ENCODE assay signal across 8 mouse cellular contexts in genomic region chr14:55824481-55825215, GRCm38 (mm10). TPM values are rescaled to one million over a fixed set of nuclear protein-coding genes. Genes with fewer than 3 reads are reported as not detected.
DNase-seq lines count a peak whose midpoint lies in the region; ATAC-seq and TF ChIP-seq lines count a peak whose summit lies in the region.

No protein-coding gene starts in this region.

- peak overlapping the region; percentile 76 for H3K9ac ChIP-seq in forebrain, embryonic 12.5 days
- H3K9ac ChIP-seq in liver, adult 2 months (ENCODE audit: low read depth, low read length), result peak overlapping the region; percentile 27; the same call in 1 of the 2 replicates
- peak overlapping the region; percentile 67 for H3K9ac ChIP-seq in neural tube, embryonic 11.5 days (ENCODE audit: low read length)

- no peak for ATAC-seq in forebrain, embryonic 12.5 days (ENCODE audit: low FRiP score)
- no peak for ATAC-seq in neural tube, embryonic 11.5 days (ENCODE audit: insufficient read depth, low FRiP score, low TSS enrichment)

- TF ChIP-seq CTCF in liver, adult 2 months (IDR thresholded peaks at IDR 0.05; ENCODE audit: low read depth, low read length), result no peak

- H3K4me1 ChIP-seq in forebrain, embryonic 12.5 days, result peaks cover 43% of the 10 kb centered on the region
- H3K4me1 ChIP-seq in liver, adult 2 months (ENCODE audit: control insufficient read depth, insufficient read depth, low read length), result no peaks in the 10 kb centered on the region
- H3K4me1 ChIP-seq in neural tube, embryonic 11.5 days (ENCODE audit: control insufficient read depth, insufficient read depth, low read length), result peaks cover 7% of the 10 kb centered on the region

- TF ChIP-seq POLR2A in liver, adult 2 months (IDR thresholded peaks at IDR 0.05; ENCODE audit: extremely low read depth, insufficient read depth, low read length), result no peak

- H3K36me3 ChIP-seq in forebrain, embryonic 12.5 days (replicated peaks), result no peaks in the 10 kb centered on the region
- no peaks in the 10 kb centered on the region for H3K36me3 ChIP-seq in liver, adult 2 months (ENCODE audit: control insufficient read depth, insufficient read depth, low read length)
- no peaks in the 10 kb centered on the region for H3K36me3 ChIP-seq in neural tube, embryonic 11.5 days (ENCODE audit: control insufficient read depth, insufficient read depth, low read length)

- H3K9me3 ChIP-seq in forebrain, embryonic 12.5 days, result no peaks in the 10 kb centered on the region
- no peaks in the 10 kb centered on the region for H3K9me3 ChIP-seq in neural tube, embryonic 11.5 days (ENCODE audit: control insufficient read depth, low read length)

- peak; percentile 2 to 10 for DNase-seq in spleen, postnatal 10 days (ENCODE audit: low spot score in 2 of 2)
- DNase-seq in spleen, adult 12 weeks (ENCODE audit: low spot score), result no peak
- peak; percentile 72 for DNase-seq in heart, postnatal 4 days
- no peak for DNase-seq in liver, adult 2 months (ENCODE audit: extremely low read depth, low read depth, low spot score)
- peak; percentile 65 for DNase-seq in neural tube, embryonic 11.5 days (ENCODE audit: low spot score)
- DNase-seq in thymus, adult 18-20 months, result no peak
- no peak for DNase-seq in B cell, adult 2 months

- H3K4me2 ChIP-seq in forebrain, embryonic 12.5 days, result peak overlapping the region; percentile 84
- peak overlapping the region; percentile 81 for H3K4me2 ChIP-seq in neural tube, embryonic 11.5 days (ENCODE audit: low read depth)

- peak overlapping the region; percentile 50 for H3K4me3 ChIP-seq in forebrain, embryonic 12.5 days (replicated peaks)
- H3K4me3 ChIP-seq in liver, adult 2 months (ENCODE audit: insufficient read depth, low read depth, low read length), result peak overlapping the region; percentile 41
- H3K4me3 ChIP-seq in neural tube, embryonic 11.5 days (ENCODE audit: low read depth, low read length), result peak overlapping the region; percentile 54

- WGBS in forebrain, embryonic 12.5 days, result under 1% methylated on average over 32 of the region's 32 CpGs
- 14% methylated on average over 32 of the region's 32 CpGs for WGBS in liver, adult 2 months
- under 1% methylated on average over 29 of the region's 32 CpGs for WGBS in neural tube, embryonic 11.5 days

- peak overlapping the region; percentile 92 for H3K27ac ChIP-seq in forebrain, embryonic 12.5 days
- no peak overlapping the region for H3K27ac ChIP-seq in liver, adult 2 months (replicated peaks; ENCODE audit: insufficient read depth, low read depth, low read length)
- peak overlapping the region; percentile 83 for H3K27ac ChIP-seq in neural tube, embryonic 11.5 days (ENCODE audit: low read depth, low read length)

- H3K79me2 ChIP-seq in liver, adult 2 months (ENCODE audit: control insufficient read depth, insufficient read depth, low read length), result no peaks in the 10 kb centered on the region

- H3K27me3 ChIP-seq in forebrain, embryonic 12.5 days, result peaks cover 30% of the 10 kb centered on the region
- H3K27me3 ChIP-seq in liver, adult 2 months (ENCODE audit: control insufficient read depth, insufficient read depth, low read length), result peaks cover 4% of the 10 kb centered on the region; the same call in 1 of the 2 replicates
- peaks cover 4% of the 10 kb centered on the region for H3K27me3 ChIP-seq in neural tube, embryonic 11.5 days (ENCODE audit: control insufficient read depth, insufficient read depth, low read length)

RNA-seq across cellular contexts. Expression of gene Nfatc4, which starts 1.7 kb away (rescaled TPM):
- 25.4 and 35.6 TPM in 2 replicates for polyA plus RNA-seq in forebrain, embryonic 12.5 days (2016; fragmentation: Nextera tagmentation; extraction: Ambion mirVana)
- 10 to 100 TPM; 12.7 to 13.3 TPM for total RNA-seq in heart, postnatal 4 days (2021)
- total RNA-seq in liver, adult 2 months (2014; rRNA removed), result 0.18 and 0.60 TPM in 2 replicates
- polyA plus RNA-seq in liver, adult 2 months (2012; rRNA removed), result 0.30 and 0.43 TPM in 2 replicates
- 25.9 and 33.7 TPM in 2 replicates for polyA plus RNA-seq in neural tube, embryonic 11.5 days (2014; fragmentation: Nextera tagmentation; extraction: Ambion mirVana)

RNA-seq across cellular contexts. Expression of gene Nynrin, which starts 29.2 kb away (rescaled TPM):
- 23.9 and 26.9 TPM in 2 replicates for polyA plus RNA-seq in forebrain, embryonic 12.5 days (2016; fragmentation: Nextera tagmentation; extraction: Ambion mirVana)
- total RNA-seq in heart, postnatal 4 days (2021), result 10 to 100 TPM; 36.0 to 36.3 TPM
- 0.65 and 0.81 TPM in 2 replicates for total RNA-seq in liver, adult 2 months (2014; rRNA removed)
- polyA plus RNA-seq in liver, adult 2 months (2012; rRNA removed), result 0.66 and 0.71 TPM in 2 replicates
- 15.1 and 16.0 TPM in 2 replicates for polyA plus RNA-seq in neural tube, embryonic 11.5 days (2014; fragmentation: Nextera tagmentation; extraction: Ambion mirVana)

RNA-seq across cellular contexts. Expression of gene Ripk3, which starts 36.0 kb away (rescaled TPM):
- 5.1 and 5.9 TPM in 2 replicates for polyA plus RNA-seq in forebrain, embryonic 12.5 days (2016; fragmentation: Nextera tagmentation; extraction: Ambion mirVana)
- 10 to 100 TPM; 10.6 to 14.0 TPM for total RNA-seq in heart, postnatal 4 days (2021)
- total RNA-seq in liver, adult 2 months (2014; rRNA removed), result 0.94 and 1.8 TPM in 2 replicates
- 1.4 and 4.0 TPM in 2 replicates for polyA plus RNA-seq in liver, adult 2 months (2012; rRNA removed)
- polyA plus RNA-seq in neural tube, embryonic 11.5 days (2014; fragmentation: Nextera tagmentation; extraction: Ambion mirVana), result 14.2 and 16.6 TPM in 2 replicates

RNA-seq across cellular contexts. Expression of gene Adcy4, which starts 40.8 kb away (rescaled TPM):
- 5.5 and 6.0 TPM in 2 replicates for polyA plus RNA-seq in forebrain, embryonic 12.5 days (2016; fragmentation: Nextera tagmentation; extraction: Ambion mirVana)
- 10 to 100 TPM; 18.9 to 22.3 TPM for total RNA-seq in heart, postnatal 4 days (2021)
- total RNA-seq in liver, adult 2 months (2014; rRNA removed), result 2.4 and 3.6 TPM in 2 replicates
- polyA plus RNA-seq in liver, adult 2 months (2012; rRNA removed), result 3.3 and 4.5 TPM in 2 replicates
- 8.9 and 9.0 TPM in 2 replicates for polyA plus RNA-seq in neural tube, embryonic 11.5 days (2014; fragmentation: Nextera tagmentation; extraction: Ambion mirVana)

RNA-seq across cellular contexts. Expression of gene Ltb4r1, which starts 58.9 kb away (rescaled TPM):
- polyA plus RNA-seq in forebrain, embryonic 12.5 days (2016; fragmentation: Nextera tagmentation; extraction: Ambion mirVana), result 0.13 and 0.19 TPM in 2 replicates
- total RNA-seq in heart, postnatal 4 days (2021), result under 1 TPM; 0.50 TPM
- 0.28 and 0.34 TPM in 2 replicates for total RNA-seq in liver, adult 2 months (2014; rRNA removed)
- 0.80 and 1.4 TPM in 2 replicates for polyA plus RNA-seq in liver, adult 2 months (2012; rRNA removed)
- polyA plus RNA-seq in neural tube, embryonic 11.5 days (2014; fragmentation: Nextera tagmentation; extraction: Ambion mirVana), result 0.18 and 0.27 TPM in 2 replicates

Comparison
In these comparisons a context has a peak if more than half of its experiments do, and no peak if none do; other contexts are left out.
1. DNase-seq: peak in spleen, postnatal 10 days (2 of 2), heart, postnatal 4 days (single experiment) and neural tube, embryonic 11.5 days (single experiment); none in spleen, adult 12 weeks (single experiment), liver, adult 2 months (single experiment), thymus, adult 18-20 months (0 of 2) and B cell, adult 2 months (0 of 2).
2. RNA of gene Nfatc4, which starts 1.7 kb away (polyA plus RNA-seq): 25.4 to 35.6 TPM in forebrain, embryonic 12.5 days and 25.9 to 33.7 TPM in neural tube, embryonic 11.5 days; 0.30 to 0.43 TPM in liver, adult 2 months; every median in the first group is over 10 times any median in the second.
3. Peak in every context shown above with its lines, with median percentiles within 50 percentile points of each other: H3K4me3 ChIP-seq and H3K9ac ChIP-seq.